Mouse (Mus musculus) erythroblast, embryonic 14.5 days (primary cell): Measurements from ENCODE around the gene Col18a1.

Experiments used
- GATA1 ChIP-seq: IDR thresholded peaks from 2 replicates; pipeline ENCODE4 v1.6.1; 2012; ENCODE audit warnings: low read length, inconsistent platforms, mixed read lengths
- TAL1 ChIP-seq: IDR thresholded peaks from 3 replicates; pipeline ENCODE4 v1.6.1; 2012; ENCODE audit warnings: low read length, inconsistent platforms, mixed read lengths

DNA sequence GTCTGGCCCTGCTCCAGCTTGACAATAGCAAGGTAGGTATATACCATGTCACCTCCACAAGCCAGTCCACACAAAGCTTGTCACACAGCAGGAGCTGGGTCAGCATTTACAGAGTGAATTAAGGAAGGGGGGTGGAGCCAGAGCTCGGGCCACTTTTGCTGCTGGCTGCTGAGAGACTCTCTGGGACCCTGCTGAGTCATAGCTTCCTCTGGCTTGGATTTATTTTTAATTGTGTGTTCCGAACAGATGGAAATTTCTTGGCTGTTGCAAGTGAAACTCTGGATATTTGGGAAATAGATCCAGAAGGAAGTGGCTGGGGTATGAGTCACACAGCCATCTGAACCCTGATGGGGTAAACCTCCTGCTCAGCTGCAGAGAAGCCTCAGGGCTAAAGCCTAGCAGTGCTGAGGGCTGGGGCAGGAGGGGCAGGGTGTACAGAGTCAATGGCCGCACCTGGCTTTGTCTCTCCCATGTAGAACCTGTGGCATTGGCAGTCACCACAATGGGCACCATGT lies 40.3 kb upstream of the Col18a1 start:
- TF ChIP-seq GATA1 (no peak), TAL1 (no peak)
